9 mouse cellular contexts compared by ENCODE assay signal in the genomic region with DNA sequence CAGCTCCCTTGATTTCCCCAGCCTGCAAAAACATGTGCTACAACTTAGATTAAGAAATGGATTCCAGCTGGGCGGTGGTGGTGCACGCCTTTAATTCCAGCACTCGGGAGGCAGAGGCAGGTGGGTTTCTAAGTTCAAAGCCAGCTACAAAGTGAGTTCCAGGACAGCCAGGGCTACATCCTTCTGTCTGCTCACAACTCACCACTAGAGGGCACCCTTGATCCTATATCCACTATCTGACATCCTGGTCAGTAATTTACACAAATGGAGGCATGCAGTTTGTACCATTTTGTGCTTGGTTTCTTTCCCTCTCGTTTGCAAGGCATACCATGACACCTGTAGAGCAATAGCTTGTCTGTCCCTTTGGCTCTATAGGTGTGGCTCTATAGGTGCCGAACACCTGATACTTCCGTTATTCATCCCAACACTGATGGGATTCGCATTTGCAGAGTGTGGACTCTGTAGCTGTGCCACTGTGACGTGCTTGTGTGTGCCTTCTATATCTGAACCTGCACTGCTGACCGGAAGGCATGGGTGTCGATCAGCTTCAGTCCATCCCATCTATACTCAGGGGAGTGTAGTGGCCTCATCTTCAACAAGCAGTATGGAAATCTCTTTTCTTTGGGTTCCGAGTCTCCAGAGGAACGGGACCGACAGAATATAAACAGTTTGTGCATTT.
DNase-seq lines count a peak whose midpoint lies in the region; ATAC-seq and TF ChIP-seq lines count a peak whose summit lies in the region.
"Had no signal": no experiment of that assay in that cellular context is flagged by ENCODE, and none has a peak within 500 bp of the region (broad histone marks: within the 10 kb centered on the region; RNA-seq: fewer than 3 reads in every experiment).

No protein-coding gene starts in this region.

- no peak for TF ChIP-seq EP300 in liver, embryonic 14.5 days (IDR thresholded peaks at IDR 0.05; ENCODE audit: low read depth)

- H3K27me3 ChIP-seq in kidney, postnatal 0 days (ENCODE audit: insufficient read depth, low read length) = no peaks in the 10 kb centered on the region
- H3K27me3 ChIP-seq in liver, embryonic 14.5 days (ENCODE audit: control insufficient read depth, insufficient read depth, low read length) = no peaks in the 10 kb centered on the region
- H3K27me3 ChIP-seq in neural tube, embryonic 12.5 days (replicated peaks) = no peaks in the 10 kb centered on the region
- no peaks in the 10 kb centered on the region for H3K27me3 ChIP-seq in thymus, adult 2 months (ENCODE audit: control insufficient read depth, insufficient read depth, low read length)
- H3K27me3 ChIP-seq: stomach, embryonic 15.5 days had no signal

- H3K4me3 ChIP-seq in cortical plate, adult 2 months (ENCODE audit: insufficient read depth, low read length) = no peak overlapping the region
- no peak overlapping the region for H3K4me3 ChIP-seq in kidney, postnatal 0 days (replicated peaks; ENCODE audit: low read depth, low read length)
- no peak overlapping the region for H3K4me3 ChIP-seq in liver, embryonic 14.5 days (ENCODE audit: insufficient read depth in 1 of 2, low read depth in 2 of 2, low read length in 2 of 2)
- H3K4me3 ChIP-seq in neural tube, embryonic 12.5 days = no peak overlapping the region
- no peak overlapping the region for H3K4me3 ChIP-seq in thymus, adult 2 months (ENCODE audit: control insufficient read depth, insufficient read depth, low read length)
- H3K4me3 ChIP-seq: stomach, embryonic 15.5 days had no signal

- peak; percentile 85 for TF ChIP-seq CTCF in cortical plate, adult 2 months (IDR thresholded peaks at IDR 0.05; ENCODE audit: extremely low read depth, insufficient read depth, low read length)
- peak; percentile 94 for TF ChIP-seq CTCF in kidney, postnatal 0 days (IDR thresholded peaks at IDR 0.05; ENCODE audit: low read depth)
- TF ChIP-seq CTCF in liver, embryonic 14.5 days (IDR thresholded peaks at IDR 0.05; ENCODE audit: low read depth) = peak; percentile 89
- no peak for TF ChIP-seq CTCF in thymus, adult 2 months (IDR thresholded peaks at IDR 0.05; ENCODE audit: borderline replicate concordance, control insufficient read depth, extremely low read depth, insufficient read depth, low read length, poor library complexity)

- peak; percentile 77 for DNase-seq in CD4-positive helper T cell, adult 2 months (ENCODE audit: low read depth, low spot score)
- DNase-seq in ZHBTc4 (ENCODE audit: low read depth, low spot score) = peak; percentile 65
- peak; percentile 82 for DNase-seq in heart, adult 8-10 months (ENCODE audit: low spot score)
- DNase-seq in kidney, postnatal 0 days (ENCODE audit: low spot score) = peak; percentile 88
- peak; percentile 27 to 48 (median 44) for DNase-seq in liver, embryonic 14.5 days (ENCODE audit: low read depth in 3 of 3, low spot score in 3 of 3)
- DNase-seq in thymus, adult 2 months = peak; percentile 60

- no peak overlapping the region for H3K27ac ChIP-seq in cortical plate, adult 2 months (ENCODE audit: insufficient read depth, low read length)
- H3K27ac ChIP-seq in kidney, postnatal 0 days = no peak overlapping the region
- no peak overlapping the region for H3K27ac ChIP-seq in liver, embryonic 14.5 days
- no peak overlapping the region for H3K27ac ChIP-seq in neural tube, embryonic 12.5 days
- H3K27ac ChIP-seq in thymus, adult 2 months (ENCODE audit: control insufficient read depth, insufficient read depth, low read length) = no peak overlapping the region
- H3K27ac ChIP-seq: stomach, embryonic 15.5 days had no signal

- WGBS in kidney, postnatal 0 days = 74% methylated on average over 13 of the region's 13 CpGs
- WGBS in liver, embryonic 14.5 days (ENCODE audit: insufficient replicate concordance) = 55% methylated on average over 13 of the region's 13 CpGs
- WGBS in neural tube, embryonic 12.5 days = 73% methylated on average over 13 of the region's 13 CpGs
- 77% methylated on average over 13 of the region's 13 CpGs for WGBS in thymus, adult 2 months

- H3K36me3 ChIP-seq in kidney, postnatal 0 days (ENCODE audit: insufficient read depth, low read length) = no peaks in the 10 kb centered on the region
- H3K36me3 ChIP-seq in liver, embryonic 14.5 days (replicated peaks; ENCODE audit: control insufficient read depth, insufficient read depth, low read depth) = no peaks in the 10 kb centered on the region
- H3K36me3 ChIP-seq in neural tube, embryonic 12.5 days = no peaks in the 10 kb centered on the region
- no peaks in the 10 kb centered on the region for H3K36me3 ChIP-seq in thymus, adult 2 months (ENCODE audit: control insufficient read depth, insufficient read depth, low read length)
- H3K36me3 ChIP-seq: stomach, embryonic 15.5 days had no signal

- TF ChIP-seq POLR2A in cortical plate, adult 2 months (IDR thresholded peaks at IDR 0.05; ENCODE audit: extremely low read depth, insufficient read depth, low read length) = no peak
- no peak for TF ChIP-seq POLR2A in thymus, adult 2 months (IDR thresholded peaks at IDR 0.05; ENCODE audit: control insufficient read depth, extremely low read depth, insufficient read depth, low read length, poor library complexity)

- H3K4me2 ChIP-seq in kidney, postnatal 0 days (ENCODE audit: low read length) = no peak overlapping the region
- H3K4me2 ChIP-seq in liver, embryonic 14.5 days (ENCODE audit: low read depth) = no peak overlapping the region
- no peak overlapping the region for H3K4me2 ChIP-seq in neural tube, embryonic 12.5 days (replicated peaks)
- H3K4me2 ChIP-seq: stomach, embryonic 15.5 days had no signal

- no peaks in the 10 kb centered on the region for H3K9me3 ChIP-seq in kidney, postnatal 0 days (replicated peaks; ENCODE audit: low read length)
- no peaks in the 10 kb centered on the region for H3K9me3 ChIP-seq in liver, embryonic 14.5 days (ENCODE audit: control insufficient read depth, low read length)
- H3K9me3 ChIP-seq in neural tube, embryonic 12.5 days = no peaks in the 10 kb centered on the region
- H3K9me3 ChIP-seq: stomach, embryonic 15.5 days had no signal

- no peaks in the 10 kb centered on the region for H3K4me1 ChIP-seq in cortical plate, adult 2 months (ENCODE audit: control insufficient read depth, insufficient read depth, low read length)
- H3K4me1 ChIP-seq in kidney, postnatal 0 days (replicated peaks; ENCODE audit: insufficient read depth, low read length) = peaks cover 7% of the 10 kb centered on the region
- no peaks in the 10 kb centered on the region for H3K4me1 ChIP-seq in liver, embryonic 14.5 days (replicated peaks; ENCODE audit: control insufficient read depth in 2 of 2, insufficient read depth in 2 of 2, low read length in 1 of 2)
- peaks cover 16% of the 10 kb centered on the region for H3K4me1 ChIP-seq in neural tube, embryonic 12.5 days
- H3K4me1 ChIP-seq in thymus, adult 2 months (replicated peaks; ENCODE audit: control insufficient read depth, insufficient read depth, low read length) = peaks cover 15% of the 10 kb centered on the region

- no peak overlapping the region for H3K9ac ChIP-seq in kidney, postnatal 0 days (ENCODE audit: low read depth, low read length)
- no peak overlapping the region for H3K9ac ChIP-seq in liver, embryonic 14.5 days (replicated peaks)
- H3K9ac ChIP-seq in neural tube, embryonic 12.5 days = no peak overlapping the region
- H3K9ac ChIP-seq: stomach, embryonic 15.5 days had no signal

- ATAC-seq in kidney, postnatal 0 days (replicated peaks; ENCODE audit: low FRiP score, low read depth) = 0 out of 2 replicates have a peak, but pooled peaks have one; percentile 31
- no peak for ATAC-seq in liver, embryonic 14.5 days (ENCODE audit: insufficient read depth)
- ATAC-seq in neural tube, embryonic 12.5 days (ENCODE audit: low FRiP score, low read depth) = 0 out of 2 replicates have a peak, but pooled peaks have one; percentile 49
